Mouse (Mus musculus): ENCODE data around the gene Nubp2. TPM values are rescaled to one million over a fixed set of nuclear protein-coding genes. Genes with fewer than 3 reads are reported as not detected.

The Nubp2 gene
- polyA plus RNA-seq, 1 experiment from 2014 or later: 74.2 TPM

- no peak for ATAC-seq (replicated peaks)
Observed at GRCm38 (mm10) chr17:24900014-24900413, 13.9 kb upstream of the Nubp2 start.

GRCm38 (mm10) chr17:24899153-24899552 lies 13.0 kb upstream of the Nubp2 start:
- peaks cover 62% of the 10 kb centered on the region for H3K36me3 ChIP-seq
- H3K9ac ChIP-seq (replicated peaks): no peak overlapping the region
- 86% methylated on average over 5 of the region's 5 CpGs for WGBS
- peaks cover 29% of the 10 kb centered on the region for H3K4me1 ChIP-seq
- no peaks in the 10 kb centered on the region for H3K9me3 ChIP-seq
- no peak for ATAC-seq (replicated peaks)
- no peak overlapping the region for H3K4me3 ChIP-seq
- H3K27ac ChIP-seq (replicated peaks): no peak overlapping the region
- H3K4me2 ChIP-seq (replicated peaks): no peak overlapping the region
- no peaks in the 10 kb centered on the region for H3K27me3 ChIP-seq

More at GRCm38 (mm10) chr17:24900014-24900413, 13.9 kb upstream of the Nubp2 start:
- Histone ChIP-seq H3K4me2 (replicated peaks) (no peak overlapping the region), H3K9me3 (no peaks in the 10 kb centered on the region), H3K27ac (replicated peaks) (no peak overlapping the region), H3K36me3 (peaks cover 70% of the 10 kb centered on the region), H3K27me3 (no peaks in the 10 kb centered on the region), H3K4me3 (no peak overlapping the region), H3K4me1 (peaks cover 24% of the 10 kb centered on the region), H3K9ac (replicated peaks) (no peak overlapping the region)
- 91% methylated on average over 6 of the region's 6 CpGs for WGBS

- Histone ChIP-seq H3K9ac (replicated peaks) (no peak overlapping the region), H3K9me3 (no peaks in the 10 kb centered on the region), H3K27ac (replicated peaks) (no peak overlapping the region), H3K36me3 (peaks cover 56% of the 10 kb centered on the region), H3K27me3 (no peaks in the 10 kb centered on the region), H3K4me1 (peaks cover 37% of the 10 kb centered on the region), H3K4me3 (0 out of 2 replicates have a peak overlapping the region, but pooled peaks have one; percentile 59), H3K4me2 (replicated peaks) (peak overlapping the region; percentile 96; the same call in 1 of the 2 replicates)
- ATAC-seq (replicated peaks): no peak
- WGBS: 78% methylated on average over 4 of the region's 4 CpGs
Observed at GRCm38 (mm10) chr17:24898041-24898854, 12.1 kb upstream of the Nubp2 start.

GRCm38 (mm10) chr17:24897600-24897999 lies 11.5 kb upstream of the Nubp2 start:
- Histone ChIP-seq H3K27ac (replicated peaks) (no peak overlapping the region), H3K36me3 (peaks cover 56% of the 10 kb centered on the region), H3K4me2 (replicated peaks) (peak overlapping the region; percentile 96), H3K4me1 (peaks cover 37% of the 10 kb centered on the region), H3K9ac (replicated peaks) (no peak overlapping the region), H3K27me3 (no peaks in the 10 kb centered on the region), H3K9me3 (no peaks in the 10 kb centered on the region), H3K4me3 (peak overlapping the region; percentile 59)
- WGBS: 76% methylated on average over 4 of the region's 4 CpGs
- no peak for ATAC-seq (replicated peaks)

- Histone ChIP-seq H3K4me2 (replicated peaks) (peak overlapping the region; percentile 96), H3K4me3 (peak overlapping the region; percentile 59), H3K9ac (replicated peaks) (peak overlapping the region; percentile 83), H3K4me1 (peaks cover 37% of the 10 kb centered on the region), H3K9me3 (no peaks in the 10 kb centered on the region), H3K27ac (replicated peaks) (peak overlapping the region; percentile 81), H3K36me3 (peaks cover 56% of the 10 kb centered on the region), H3K27me3 (no peaks in the 10 kb centered on the region)
- 25% methylated on average over 11 of the region's 11 CpGs for WGBS
- ATAC-seq (replicated peaks): no peak
Observed at GRCm38 (mm10) chr17:24896993-24897269, 10.8 kb upstream of the Nubp2 start.

GRCm38 (mm10) chr17:24896241-24896992 lies 10.3 kb upstream of the Nubp2 start, which contains the start of gene Nme3:
Nme3 (plus strand) TSS chr17:24896500.
- peak within 1 kb of the TSS; percentile 83 for H3K9ac ChIP-seq (replicated peaks)
- ATAC-seq (replicated peaks): peak; percentile 73
- H3K36me3 ChIP-seq: peaks cover 55% of the 10 kb centered on the region
- no peaks in the 10 kb centered on the region for H3K27me3 ChIP-seq
- H3K9me3 ChIP-seq: no peaks in the 10 kb centered on the region
- peak within 1 kb of the TSS; percentile 81 for H3K27ac ChIP-seq (replicated peaks)
- H3K4me1 ChIP-seq: peaks cover 37% of the 10 kb centered on the region
- 2% methylated on average over 50 of the region's 50 CpGs for WGBS
- H3K4me3 ChIP-seq: peak within 1 kb of the TSS; percentile 59
- peak within 1 kb of the TSS; percentile 96 for H3K4me2 ChIP-seq (replicated peaks)

- H3K4me3 ChIP-seq: peak overlapping the region; percentile 59
- WGBS: 13% methylated on average over 23 of the region's 23 CpGs
- 0 out of 2 replicates have a peak, but pooled peaks have one; percentile 1 for ATAC-seq (replicated peaks)
- peak overlapping the region; percentile 81 for H3K27ac ChIP-seq (replicated peaks)
- peak overlapping the region; percentile 83 for H3K9ac ChIP-seq (replicated peaks)
- H3K4me2 ChIP-seq (replicated peaks): peak overlapping the region; percentile 96
- no peaks in the 10 kb centered on the region for H3K27me3 ChIP-seq
- no peaks in the 10 kb centered on the region for H3K9me3 ChIP-seq
- H3K4me1 ChIP-seq: peaks cover 37% of the 10 kb centered on the region
- peaks cover 55% of the 10 kb centered on the region for H3K36me3 ChIP-seq
Observed at GRCm38 (mm10) chr17:24895571-24896240, 9.6 kb upstream of the Nubp2 start.

- WGBS: under 1% methylated on average over 62 of the region's 62 CpGs
- H3K36me3 ChIP-seq: peaks cover 55% of the 10 kb centered on the region
- peak within 1 kb of the TSS; percentile 81 for H3K27ac ChIP-seq (replicated peaks)
- ATAC-seq (replicated peaks): peak; percentile 49
- H3K4me2 ChIP-seq (replicated peaks): peak within 1 kb of the TSS; percentile 96
- peak within 1 kb of the TSS; percentile 59 for H3K4me3 ChIP-seq
- peak within 1 kb of the TSS; percentile 83 for H3K9ac ChIP-seq (replicated peaks)
- H3K27me3 ChIP-seq: no peaks in the 10 kb centered on the region
- no peaks in the 10 kb centered on the region for H3K9me3 ChIP-seq
- H3K4me1 ChIP-seq: peaks cover 37% of the 10 kb centered on the region
Observed at GRCm38 (mm10) chr17:24894995-24895547, 8.9 kb upstream of the Nubp2 start, which contains the start of the genes Eme2 and Mrps34. Eme2 (minus strand) TSS chr17:24895087. Mrps34 (plus strand) TSS chr17:24895116.

GRCm38 (mm10) chr17:24894061-24894994 lies 8.2 kb upstream of the Nubp2 start:
- Histone ChIP-seq H3K9ac (replicated peaks) (peak overlapping the region; percentile 83), H3K27ac (replicated peaks) (peak overlapping the region; percentile 81), H3K4me3 (peak overlapping the region; percentile 59), H3K9me3 (no peaks in the 10 kb centered on the region), H3K36me3 (peaks cover 50% of the 10 kb centered on the region), H3K27me3 (no peaks in the 10 kb centered on the region), H3K4me2 (replicated peaks) (peak overlapping the region; percentile 96), H3K4me1 (peaks cover 37% of the 10 kb centered on the region)
- 12% methylated on average over 31 of the region's 31 CpGs for WGBS
- peak; percentile 23; the same call in 1 of the 2 replicates for ATAC-seq (replicated peaks)

- Histone ChIP-seq H3K4me3 (0 out of 2 replicates have a peak overlapping the region, but pooled peaks have one; percentile 59), H3K27me3 (no peaks in the 10 kb centered on the region), H3K4me2 (replicated peaks) (no peak overlapping the region), H3K9ac (replicated peaks) (no peak overlapping the region), H3K27ac (replicated peaks) (no peak overlapping the region), H3K36me3 (peaks cover 47% of the 10 kb centered on the region), H3K9me3 (no peaks in the 10 kb centered on the region), H3K4me1 (peaks cover 47% of the 10 kb centered on the region)
- WGBS: 97% methylated on average over 2 of the region's 2 CpGs
- ATAC-seq (replicated peaks): no peak
Observed at GRCm38 (mm10) chr17:24893276-24893675, 7.1 kb upstream of the Nubp2 start.

- Histone ChIP-seq H3K4me3 (no peak overlapping the region), H3K9me3 (no peaks in the 10 kb centered on the region), H3K27ac (replicated peaks) (no peak overlapping the region), H3K27me3 (no peaks in the 10 kb centered on the region), H3K4me2 (replicated peaks) (no peak overlapping the region), H3K4me1 (peaks cover 49% of the 10 kb centered on the region), H3K36me3 (peaks cover 44% of the 10 kb centered on the region), H3K9ac (replicated peaks) (no peak overlapping the region)
- WGBS: 89% methylated on average over 12 of the region's 12 CpGs
- no peak for ATAC-seq (replicated peaks)
Observed at GRCm38 (mm10) chr17:24892785-24893184, 6.6 kb upstream of the Nubp2 start.

Measured in forebrain, embryonic 15.5 days (tissue).